ENCODE assay signal across 9 mouse cellular contexts in genomic region chr5:28465526-28465925, GRCm38 (mm10). TPM values are rescaled to one million over a fixed set of nuclear protein-coding genes. Genes with fewer than 3 reads are reported as not detected.
A peak's percentile ranks its signal among the peaks of the same experiment; 100 is the strongest.
DNase-seq lines count a peak whose midpoint lies in the region; ATAC-seq lines count a peak whose summit lies in the region.
"Had no signal": no experiment of that assay in that cellular context is flagged by ENCODE, and none has a peak within 500 bp of the region (broad histone marks: within the 10 kb centered on the region; RNA-seq: fewer than 3 reads in every experiment).

No protein-coding gene starts in this region.

- no peaks in the 10 kb centered on the region for H3K36me3 ChIP-seq in heart, embryonic 11.5 days (ENCODE audit: control insufficient read depth, insufficient read depth, low read length)
- no peaks in the 10 kb centered on the region for H3K36me3 ChIP-seq in hindbrain, embryonic 12.5 days
- no peaks in the 10 kb centered on the region for H3K36me3 ChIP-seq in midbrain, embryonic 11.5 days (ENCODE audit: control insufficient read depth, insufficient read depth, low read length)

- H3K4me2 ChIP-seq in heart, embryonic 11.5 days, result peak overlapping the region; percentile 87
- peak overlapping the region; percentile 93 for H3K4me2 ChIP-seq in hindbrain, embryonic 12.5 days (replicated peaks)
- H3K4me2 ChIP-seq in midbrain, embryonic 11.5 days, result peak overlapping the region; percentile 81

- no peaks in the 10 kb centered on the region for H3K9me3 ChIP-seq in heart, embryonic 11.5 days (replicated peaks; ENCODE audit: control insufficient read depth, low read length)
- no peaks in the 10 kb centered on the region for H3K9me3 ChIP-seq in hindbrain, embryonic 12.5 days (replicated peaks)
- H3K9me3 ChIP-seq in midbrain, embryonic 11.5 days (ENCODE audit: control insufficient read depth, low read length), result no peaks in the 10 kb centered on the region

- DNase-seq in heart, adult 9 months (ENCODE audit: low spot score in 2 of 2), result no peak
- DNase-seq in R1 (ENCODE audit: low read depth, low spot score), result peak; percentile 13
- DNase-seq in midbrain, embryonic 11.5 days (ENCODE audit: low spot score, missing footprints), result peak; percentile 95
- DNase-seq in layer of hippocampus, adult 11-12 months (ENCODE audit: low spot score), result no peak
- DNase-seq in cerebellum, postnatal 36 days, result no peak
- DNase-seq in adrenal gland, postnatal 4 days (ENCODE audit: low spot score in 2 of 2), result no peak

- H3K27ac ChIP-seq in heart, embryonic 11.5 days (ENCODE audit: low read depth, low read length), result no peak overlapping the region
- H3K27ac ChIP-seq in hindbrain, embryonic 12.5 days, result no peak overlapping the region
- no peak overlapping the region for H3K27ac ChIP-seq in midbrain, embryonic 11.5 days (ENCODE audit: low read depth, low read length)

- peaks cover 7% of the 10 kb centered on the region; the same call in 1 of the 2 replicates for H3K4me1 ChIP-seq in heart, embryonic 11.5 days (ENCODE audit: control insufficient read depth, insufficient read depth, low read length)
- peaks cover 42% of the 10 kb centered on the region for H3K4me1 ChIP-seq in hindbrain, embryonic 12.5 days
- peaks cover 26% of the 10 kb centered on the region for H3K4me1 ChIP-seq in midbrain, embryonic 11.5 days (ENCODE audit: control insufficient read depth, insufficient read depth, low read length)

- no peak for ATAC-seq in heart, embryonic 11.5 days (replicated peaks; ENCODE audit: insufficient number of reproducible peaks, low FRiP score, low TSS enrichment)
- no peak for ATAC-seq in hindbrain, embryonic 12.5 days (ENCODE audit: low FRiP score)
- no peak for ATAC-seq in midbrain, embryonic 11.5 days (ENCODE audit: low FRiP score)

- peaks cover 91% of the 10 kb centered on the region for H3K27me3 ChIP-seq in heart, embryonic 11.5 days (ENCODE audit: control insufficient read depth, insufficient read depth, low read length)
- peaks cover 99% of the 10 kb centered on the region for H3K27me3 ChIP-seq in hindbrain, embryonic 12.5 days
- peaks cover 88% of the 10 kb centered on the region for H3K27me3 ChIP-seq in midbrain, embryonic 11.5 days (ENCODE audit: control insufficient read depth, insufficient read depth, low read length)

- WGBS in heart, embryonic 11.5 days (ENCODE audit: insufficient replicate concordance), result 1% methylated on average over 18 of the region's 18 CpGs
- WGBS in hindbrain, embryonic 12.5 days, result under 1% methylated on average over 18 of the region's 18 CpGs
- WGBS in midbrain, embryonic 11.5 days, result 0% methylated on average over 18 of the region's 18 CpGs

- peak overlapping the region; percentile 58 for H3K4me3 ChIP-seq in heart, embryonic 11.5 days (ENCODE audit: low read depth, low read length)
- H3K4me3 ChIP-seq in hindbrain, embryonic 12.5 days, result peak overlapping the region; percentile 51
- H3K4me3 ChIP-seq in midbrain, embryonic 11.5 days (ENCODE audit: low read depth, low read length), result peak overlapping the region; percentile 51

- H3K9ac ChIP-seq in heart, embryonic 11.5 days (ENCODE audit: low read depth, low read length), result no peak overlapping the region
- peak overlapping the region; percentile 61; the same call in 1 of the 2 replicates for H3K9ac ChIP-seq in hindbrain, embryonic 12.5 days
- peak overlapping the region; percentile 67 for H3K9ac ChIP-seq in midbrain, embryonic 11.5 days (ENCODE audit: low read length)

RNA-seq across cellular contexts. Expression of gene Shh, which starts 1.5 kb away (rescaled TPM):
- 0.10 and 0.13 TPM in 2 replicates for polyA plus RNA-seq in heart, embryonic 11.5 days (2014; fragmentation: Nextera tagmentation; extraction: Ambion mirVana)
- 4.7 and 5.6 TPM in 2 replicates for polyA plus RNA-seq in hindbrain, embryonic 12.5 days (2016; fragmentation: Nextera tagmentation; extraction: Ambion mirVana)
- polyA plus RNA-seq in midbrain, embryonic 11.5 days (2014; fragmentation: Nextera tagmentation; extraction: Ambion mirVana), result 4.9 and 6.8 TPM in 2 replicates
- total RNA-seq in adrenal gland, postnatal 4 days (2021), result 10 to 100 TPM; 27.8 to 36.5 TPM
- polyA plus RNA-seq: spleen, adult 2 months had no signal

Comparison
In these comparisons a context has a peak if more than half of its experiments do, and no peak if none do; other contexts are left out.
1. DNase-seq: peak in R1 (single experiment) and midbrain, embryonic 11.5 days (single experiment); none in heart, adult 9 months (0 of 2), layer of hippocampus, adult 11-12 months (single experiment), cerebellum, postnatal 36 days (0 of 2) and adrenal gland, postnatal 4 days (0 of 2).
2. Peak in every context shown above with its lines, with median percentiles within 50 percentile points of each other: H3K4me2 ChIP-seq and H3K4me3 ChIP-seq.